Mouse (Mus musculus) common myeloid progenitor, adult 5-6 weeks (primary cell): ENCODE measurements around the gene Ube2b. TPM values are rescaled to one million over a fixed set of nuclear protein-coding genes. Genes with fewer than 3 reads are reported as not detected.
A peak's percentile ranks its signal among the peaks of the same experiment; 100 is the strongest.

Source experiments
- ATAC-seq: replicated peaks from 2 replicates; pipeline ENCODE4 v1.8.0; 2016; ENCODE audit warnings: low read depth, mild to moderate bottlenecking, moderate TSS enrichment, inconsistent platforms; ENCODE audit not compliant: poor library complexity, severe bottlenecking
- total RNA-seq: library from RNA; stranded (forward); fragments of 200-1000, 187-1606 nt; gene quantifications from 2 replicates; pipeline ENCODE4 v1.2.3, GENCODE M21; 2017

The Ube2b gene
- total RNA-seq, 1 experiment from 2014 or later = 91.3 TPM

DNA sequence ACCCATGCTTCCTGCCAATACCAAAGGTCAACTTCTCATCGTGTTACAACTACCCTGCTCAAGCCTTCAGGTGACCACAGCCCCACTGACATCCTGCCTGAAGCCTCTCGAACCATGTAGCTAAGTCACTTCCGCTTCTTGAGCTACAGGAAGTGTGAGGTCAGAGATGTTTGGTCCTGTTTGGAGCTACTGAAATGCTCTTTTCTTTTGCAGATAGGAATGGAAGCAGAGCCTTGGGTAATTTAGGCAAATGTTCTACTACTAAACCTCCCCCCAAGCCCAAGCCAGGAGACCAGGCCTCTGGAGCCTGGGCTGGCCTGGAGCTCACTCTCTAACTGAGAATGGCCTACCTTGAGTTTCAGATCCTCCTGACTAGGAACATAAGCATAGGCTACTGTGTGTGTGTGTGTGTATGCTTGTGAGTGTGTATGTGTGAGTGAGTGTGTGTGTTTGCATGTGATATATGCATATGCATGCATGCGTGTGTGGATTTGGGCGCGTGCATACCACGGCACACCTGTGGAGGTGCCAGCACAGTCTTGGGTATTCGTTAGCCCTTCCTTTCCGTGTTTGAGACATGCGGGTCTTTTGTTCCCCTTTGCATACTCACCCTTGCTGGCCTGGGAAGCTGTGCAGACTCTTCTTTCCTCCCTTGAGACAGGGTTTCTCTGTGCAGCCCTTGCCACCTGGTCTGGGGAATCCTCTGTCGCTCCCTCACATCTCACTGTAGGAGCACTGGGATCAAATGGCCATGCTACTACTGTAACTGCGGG lies 61.6 kb downstream of the Ube2b start:
- ATAC-seq = peak; percentile 80

DNA sequence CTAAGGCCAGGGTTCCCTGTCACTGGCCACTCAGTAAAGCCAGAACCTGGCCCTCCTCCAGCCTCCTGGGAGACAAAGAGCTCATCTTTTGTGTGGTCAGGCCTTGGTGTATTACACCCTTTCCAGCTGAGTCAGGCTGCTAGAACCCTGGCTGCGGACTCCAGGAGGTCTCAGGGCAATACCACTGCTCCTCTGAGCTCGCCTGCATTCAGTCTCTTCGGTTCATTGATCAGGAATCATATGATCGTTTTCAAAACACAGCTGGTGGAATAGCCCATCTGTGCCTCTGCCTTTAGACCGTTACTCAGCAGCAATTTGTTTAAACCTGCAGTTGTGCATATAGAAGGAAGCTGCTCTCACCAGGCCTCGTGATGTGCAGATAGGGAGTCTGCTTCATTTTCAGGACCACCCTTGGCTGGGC lies 63.2 kb downstream of the Ube2b start:
- ATAC-seq = no peak

DNA sequence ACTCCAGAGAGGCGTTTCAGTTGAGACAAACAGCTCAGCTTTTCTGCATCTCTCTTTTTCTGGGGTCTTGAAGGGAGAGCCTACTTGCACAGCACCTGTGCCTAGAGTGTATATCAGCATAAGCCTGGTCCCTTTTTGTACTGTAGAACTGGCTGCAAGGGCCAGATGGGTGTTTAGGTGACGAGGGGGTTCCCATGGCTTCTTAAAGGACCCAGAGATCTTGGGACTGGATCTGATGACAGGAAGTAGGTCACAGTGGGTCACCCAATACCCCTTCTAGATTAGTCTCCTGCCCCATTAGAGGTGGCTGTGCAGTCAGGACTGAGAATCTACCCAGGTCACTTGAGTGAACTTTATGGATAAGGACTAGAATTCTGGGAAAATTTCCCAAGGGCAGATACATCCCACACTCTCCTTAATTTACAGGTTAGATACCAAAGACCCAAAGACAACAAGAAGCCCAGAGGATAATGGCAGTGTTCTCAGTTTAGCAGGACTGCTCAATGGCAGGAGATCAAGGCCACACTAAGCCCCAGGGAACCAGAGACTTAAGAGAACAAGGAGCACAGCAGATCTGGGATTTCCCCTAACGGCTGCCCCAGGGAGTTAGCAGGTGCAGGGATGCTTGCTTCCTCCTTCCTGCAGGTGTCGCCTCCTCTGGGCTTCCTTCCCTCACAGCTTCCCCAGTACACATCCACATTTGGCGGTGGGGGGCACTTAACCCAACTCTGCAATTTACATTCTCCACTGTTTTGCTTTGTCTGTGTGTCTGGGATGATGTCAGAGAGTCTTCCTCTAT lies 64.7 kb downstream of the Ube2b start:
- no peak for ATAC-seq

Other genes starting within 250 kb of the Ube2b start
- 10.4 and 11.0 TPM in 2 replicates for gene Sec24a, start 237.1 kb downstream of the Ube2b start, total RNA-seq
- 48.7 and 61.4 TPM in 2 replicates for gene Sar1b, start 237.1 kb downstream of the Ube2b start, total RNA-seq
- 8.1 and 12.7 TPM in 2 replicates for gene Jade2, start 143.1 kb downstream of the Ube2b start, total RNA-seq
- 60.7 and 63.6 TPM in 2 replicates for gene Cdkn2aipnl, start 33.1 kb downstream of the Ube2b start, total RNA-seq
- 3.3 and 5.7 TPM in 2 replicates for gene Cdkl3, start 3.5 kb upstream of the Ube2b start, total RNA-seq
- 109 and 112 TPM in 2 replicates for gene Ppp2ca, start 97.9 kb upstream of the Ube2b start, total RNA-seq
- gene Olfr1373, start 144.8 kb upstream of the Ube2b start, total RNA-seq = not detected in 2 replicates
- not detected in 2 replicates for gene Olfr1371, start 213.2 kb upstream of the Ube2b start, total RNA-seq
- gene Skp1a, start 231.2 kb upstream of the Ube2b start, total RNA-seq = 277 and 287 TPM in 2 replicates